Mouse (Mus musculus): ENCODE measurements at regions not wholly inside any gene's neighbourhood (a gene's known extent, or its start where the extent isn't known, plus 50 kb on each side); places are given as distances from the start of the nearest gene placed in this dataset.

DNA sequence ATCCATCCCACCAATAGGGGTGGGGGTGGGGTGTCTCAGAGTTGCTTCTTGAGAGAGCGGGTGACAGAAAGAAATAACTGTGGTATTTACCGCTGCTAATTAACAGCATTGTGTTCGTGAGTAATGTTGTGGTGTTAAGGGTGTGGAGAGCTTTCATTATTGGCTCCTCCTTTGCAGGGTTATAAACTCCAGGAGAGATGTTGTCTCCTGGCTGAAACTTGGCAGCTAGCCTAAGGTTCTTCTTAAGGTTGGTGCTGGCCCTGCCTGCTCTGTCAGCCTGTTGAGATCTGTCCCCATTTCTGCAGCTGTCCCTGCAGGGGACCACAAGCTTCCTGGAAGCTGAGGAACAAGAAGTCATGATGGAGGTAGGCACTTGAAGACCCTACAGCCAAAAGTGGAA is 120.6 kb downstream of the Sox9 start:
- no peak for TF ChIP-seq GATA1 (IDR thresholded peaks at IDR 0.05; ENCODE audit: low read length)
- TF ChIP-seq TAL1 (IDR thresholded peaks at IDR 0.05; ENCODE audit: low read length): no peak

All from erythroblast, embryonic 14.5 days (primary cell).